Mouse (Mus musculus) adrenal gland, adult 2 months (tissue): ENCODE data around the gene Icam1. TPM values are rescaled to one million over a fixed set of nuclear protein-coding genes. Genes with fewer than 3 reads are reported as not detected.

Experiments used
- DNase-seq: peaks from one replicate; pipeline ENCODE4 v3.0.0; 2021
- long read RNA-seq: library from polyadenylated mRNA; stranded (forward); transcript quantifications from one replicate; pipeline ENCODE4 v2.0.0, GENCODE M21; 2021
- polyA plus RNA-seq: library from polyadenylated mRNA; depleted of rRNA; stranded (reverse); fragments of >200 nt; gene quantifications from 2 replicates; pipeline ENCODE4 v1.2.3, GENCODE M21; 2012; rRNA removed
- total RNA-seq, 2 experiments: library from RNA; stranded (reverse); gene quantifications; 2 replicates each; pipeline ENCODE4 v1.2.3; 2021

Gene Icam1
- 10 to 100 TPM; 10.8 to 19.1 TPM for total RNA-seq
- polyA plus RNA-seq = 7.5 and 8.3 TPM in 2 replicates
- long read RNA-seq, transcript Icam1-201 (7 exons, 2,535 nt) = major isoform, 10 of 12 reads
- long read RNA-seq, partial matches to known transcripts = 1 of 12 reads
- long read RNA-seq, other reads (novel, unspliced or antisense) = 1 of 12 reads

- peak; percentile 76 for DNase-seq
Observed at GRCm38 (mm10) chr9:21015571-21016130, at the start of gene Icam1. Icam1 (plus strand) TSS chr9:21015985.

GRCm38 (mm10) chr9:20966008-20966407 lies 49.8 kb upstream of the Icam1 start:
- DNase-seq = no peak

GRCm38 (mm10) chr9:20966747-20967146 lies 49.0 kb upstream of the Icam1 start:
- no peak for DNase-seq

GRCm38 (mm10) chr9:20971751-20972140 lies 44.0 kb upstream of the Icam1 start:
- DNase-seq = no peak

GRCm38 (mm10) chr9:20972141-20972992 lies 43.4 kb upstream of the Icam1 start:
- DNase-seq = peak; percentile 70

- no peak for DNase-seq
Observed at GRCm38 (mm10) chr9:20973001-20973681, 42.6 kb upstream of the Icam1 start.

GRCm38 (mm10) chr9:20973682-20974075 lies 42.1 kb upstream of the Icam1 start:
- peak; percentile 24 for DNase-seq

- peak; percentile 73 for DNase-seq
Observed at GRCm38 (mm10) chr9:20975431-20976215, 40.2 kb upstream of the Icam1 start.

GRCm38 (mm10) chr9:20976216-20976960 lies 39.4 kb upstream of the Icam1 start, which contains the start of gene S1pr2:
S1pr2 (minus strand) TSS chr9:20976781.
- DNase-seq = peak; percentile 92

GRCm38 (mm10) chr9:20976961-20977689 lies 38.7 kb upstream of the Icam1 start:
- no peak for DNase-seq

- no peak for DNase-seq
Observed at GRCm38 (mm10) chr9:20978409-20979095, 37.2 kb upstream of the Icam1 start.

GRCm38 (mm10) chr9:20979181-20979580 lies 36.6 kb upstream of the Icam1 start:
- DNase-seq = no peak

GRCm38 (mm10) chr9:20979769-20980168 lies 36.0 kb upstream of the Icam1 start:
- DNase-seq = no peak

- no peak for DNase-seq
Observed at GRCm38 (mm10) chr9:20982171-20982570, 33.6 kb upstream of the Icam1 start.

- DNase-seq = no peak
Observed at GRCm38 (mm10) chr9:20983169-20983568, 32.6 kb upstream of the Icam1 start.

- no peak for DNase-seq
Observed at GRCm38 (mm10) chr9:20986952-20987686, 28.7 kb upstream of the Icam1 start.

GRCm38 (mm10) chr9:20987953-20988352 lies 27.8 kb upstream of the Icam1 start:
- DNase-seq = no peak

- no peak for DNase-seq
Observed at GRCm38 (mm10) chr9:20990861-20991260, 24.9 kb upstream of the Icam1 start.

GRCm38 (mm10) chr9:20991587-20991986 lies 24.2 kb upstream of the Icam1 start:
- DNase-seq = no peak
